Mouse (Mus musculus) adrenal gland, adult (tissue): Measurements from ENCODE around the gene Hemk1.
A peak's percentile ranks its signal among the peaks of the same experiment; 100 is the strongest.

ENCODE experiments used
- DNase-seq, 2 experiments: peaks; one replicate each; pipeline ENCODE4 v3.0.0; 2022 to 2023; ENCODE audit warnings: low spot score in 1 of 2; ENCODE audit not compliant: inconsistent age in 2 of 2

Gene Hemk1

GRCm38 (mm10) chr9:107296041-107296440 lies 42.1 kb downstream of the Hemk1 start:
- no peak for DNase-seq

- DNase-seq = no peak
Observed at GRCm38 (mm10) chr9:107296016-107296040, 42.3 kb downstream of the Hemk1 start, which contains the start of gene Cish. Gene Cish (plus strand): TSS chr9:107296026.

- no peak for DNase-seq
Observed at GRCm38 (mm10) chr9:107295616-107296015, 42.5 kb downstream of the Hemk1 start.

GRCm38 (mm10) chr9:107294249-107294648 lies 43.9 kb downstream of the Hemk1 start:
- peak; percentile 69 to 93 for DNase-seq

- peak; percentile 83 to 95 for DNase-seq
Observed at GRCm38 (mm10) chr9:107290897-107291296, 47.3 kb downstream of the Hemk1 start.

- peak; percentile 92 to 96 for DNase-seq
Observed at GRCm38 (mm10) chr9:107289211-107290076, 48.7 kb downstream of the Hemk1 start, which contains the start of gene Mapkapk3. Gene Mapkapk3 (minus strand): TSS chr9:107289877.

GRCm38 (mm10) chr9:107288711-107289110 lies 49.4 kb downstream of the Hemk1 start:
- no peak for DNase-seq

GRCm38 (mm10) chr9:107288105-107288650 lies 50.0 kb downstream of the Hemk1 start:
- no peak for DNase-seq

GRCm38 (mm10) chr9:107287294-107287693 lies 50.9 kb downstream of the Hemk1 start:
- no peak for DNase-seq

- no peak for DNase-seq
Observed at GRCm38 (mm10) chr9:107285009-107285408, 53.1 kb downstream of the Hemk1 start.

- DNase-seq = no peak
Observed at GRCm38 (mm10) chr9:107282951-107283350, 55.2 kb downstream of the Hemk1 start.

- DNase-seq = no peak
Observed at GRCm38 (mm10) chr9:107281241-107281987, 56.7 kb downstream of the Hemk1 start.

- DNase-seq = peak; percentile 59 to 84
Observed at GRCm38 (mm10) chr9:107280322-107281027, 57.7 kb downstream of the Hemk1 start.

- peak in 1 of 2 experiments; percentile 70 for DNase-seq
Observed at GRCm38 (mm10) chr9:107279378-107280321, 58.5 kb downstream of the Hemk1 start.

GRCm38 (mm10) chr9:107278527-107279377 lies 59.4 kb downstream of the Hemk1 start:
- DNase-seq = peak; percentile 88 to 92

GRCm38 (mm10) chr9:107278126-107278525 lies 60.0 kb downstream of the Hemk1 start:
- DNase-seq = no peak

- DNase-seq = peak; percentile 83 to 91
Observed at GRCm38 (mm10) chr9:107277603-107278002, 60.5 kb downstream of the Hemk1 start.
